Mouse (Mus musculus) spleen, adult 2 months (tissue): ENCODE data around the gene Mybpc1.

Experiments used
- CTCF ChIP-seq: fragments of 200-500 bp; IDR thresholded peaks from 2 replicates; pipeline ENCODE4 v1.5.1; 2011; ENCODE audit warnings: mild to moderate bottlenecking, inconsistent platforms; ENCODE audit not compliant: insufficient read depth, insufficient read length, insufficient replicate concordance; ENCODE audit errors: extremely low read depth
- POLR2A ChIP-seq: fragments of 200-500 bp; IDR thresholded peaks from 2 replicates; pipeline ENCODE4 v1.6.1; 2011; ENCODE audit warnings: low read depth, low read length, inconsistent platforms

DNA sequence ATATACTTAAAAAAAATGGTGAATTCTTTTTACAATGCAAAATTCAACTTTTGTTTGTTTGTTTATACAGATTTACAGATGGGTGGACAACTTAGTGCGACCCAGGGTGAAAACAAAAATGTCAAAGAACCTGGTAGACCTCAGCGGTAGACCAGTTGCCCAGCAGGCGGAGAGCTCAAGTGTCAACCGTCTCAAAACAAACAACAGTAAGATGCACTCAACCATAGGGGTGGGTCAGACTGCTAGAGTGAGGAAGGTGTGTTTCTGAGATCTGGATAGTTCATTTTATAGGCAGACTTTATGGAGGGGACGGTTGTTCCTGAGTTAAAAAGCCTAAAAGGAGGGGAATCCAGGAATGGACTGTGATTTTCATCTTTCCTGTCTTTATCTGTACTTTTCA is 116.3 kb downstream of the Mybpc1 start:
- TF ChIP-seq POLR2A (no peak), CTCF (no peak)
